Comparison of ENCODE assay signal across 27 mouse cellular contexts in the genomic region with DNA sequence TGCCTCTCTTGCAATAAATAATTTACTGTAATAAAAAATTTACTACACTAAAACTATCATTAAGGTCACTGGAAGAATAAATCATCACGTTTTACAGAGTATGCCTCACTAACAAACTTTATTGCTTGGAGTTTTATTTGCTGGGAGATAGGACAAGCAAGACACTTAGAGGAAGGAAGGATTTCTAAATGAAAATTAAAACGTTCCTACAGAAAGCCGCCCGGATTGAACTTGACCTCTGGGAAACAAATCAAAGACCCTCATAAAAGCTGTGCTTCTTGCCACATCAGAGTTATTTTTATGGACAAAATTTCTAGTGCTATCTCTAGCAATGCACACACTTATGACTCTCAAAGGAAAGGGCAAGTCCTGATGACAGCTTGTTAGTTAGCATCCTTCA.
DNase-seq lines count a peak whose midpoint lies in the region; ATAC-seq and TF ChIP-seq lines count a peak whose summit lies in the region.
"Had no signal": no experiment of that assay in that cellular context is flagged by ENCODE, and none has a peak within 500 bp of the region (broad histone marks: within the 10 kb centered on the region; RNA-seq: fewer than 3 reads in every experiment).

No protein-coding gene starts in this region.

- peak; percentile 73; the same call in 1 of the 2 replicates for ATAC-seq in kidney, embryonic 16.5 days (ENCODE audit: low FRiP score, low TSS enrichment)
- ATAC-seq in liver, embryonic 11.5 days (replicated peaks; ENCODE audit: low FRiP score), result no peak
- ATAC-seq: forebrain, embryonic 15.5 days; Patski had no signal

- H3K27me3 ChIP-seq in kidney, adult 2 months (replicated peaks; ENCODE audit: control insufficient read depth, insufficient read depth, low read length), result no peaks in the 10 kb centered on the region
- H3K27me3 ChIP-seq in kidney, embryonic 16.5 days (ENCODE audit: insufficient read depth, low read length), result no peaks in the 10 kb centered on the region
- no peaks in the 10 kb centered on the region for H3K27me3 ChIP-seq in liver, embryonic 11.5 days (replicated peaks; ENCODE audit: control insufficient read depth, insufficient read depth, low read length)
- H3K27me3 ChIP-seq: CH12.LX; embryonic facial prominence, embryonic 13.5 days; forebrain, embryonic 12.5 days; forebrain, embryonic 15.5 days; heart, embryonic 13.5 days; Patski had no signal

- H3K9ac ChIP-seq in kidney, embryonic 16.5 days (replicated peaks; ENCODE audit: low read length), result no peak overlapping the region
- H3K9ac ChIP-seq in liver, embryonic 11.5 days (ENCODE audit: low read depth, low read length), result no peak overlapping the region
- H3K9ac ChIP-seq: embryonic facial prominence, embryonic 13.5 days; forebrain, embryonic 12.5 days; forebrain, embryonic 15.5 days; heart, embryonic 13.5 days; hindbrain, embryonic 14.5 days had no signal

- no peak for TF ChIP-seq CTCF in kidney, adult 2 months (conservative IDR thresholded peaks at IDR 0.05; ENCODE audit: insufficient read depth, insufficient read length, low read depth, low read length)

- WGBS in kidney, adult 2 months, result 20% methylated on average over 4 of the region's 4 CpGs
- WGBS in kidney, embryonic 16.5 days, result 11% methylated on average over 4 of the region's 4 CpGs
- 71% methylated on average over 4 of the region's 4 CpGs for WGBS in liver, embryonic 11.5 days

- H3K27ac ChIP-seq in kidney, adult 2 months (ENCODE audit: insufficient read depth, low read depth, low read length), result no peak overlapping the region
- no peak overlapping the region for H3K27ac ChIP-seq in kidney, embryonic 16.5 days (ENCODE audit: low read length)
- H3K27ac ChIP-seq in liver, embryonic 11.5 days (ENCODE audit: low read depth, low read length), result no peak overlapping the region
- H3K27ac ChIP-seq: embryonic facial prominence, embryonic 10.5 days; embryonic facial prominence, embryonic 13.5 days; forebrain, embryonic 12.5 days; forebrain, embryonic 15.5 days; heart, embryonic 13.5 days; hindbrain, embryonic 14.5 days had no signal

- no peaks in the 10 kb centered on the region for H3K36me3 ChIP-seq in kidney, adult 2 months (ENCODE audit: control insufficient read depth, insufficient read depth, low read length)
- no peaks in the 10 kb centered on the region for H3K36me3 ChIP-seq in kidney, embryonic 16.5 days (ENCODE audit: insufficient read depth, low read length)
- H3K36me3 ChIP-seq in liver, embryonic 11.5 days (ENCODE audit: control insufficient read depth, insufficient read depth, low read length), result no peaks in the 10 kb centered on the region
- H3K36me3 ChIP-seq: embryonic facial prominence, embryonic 10.5 days; embryonic facial prominence, embryonic 13.5 days; forebrain, embryonic 12.5 days; forebrain, embryonic 15.5 days; G1E; heart, embryonic 13.5 days had no signal

- no peaks in the 10 kb centered on the region for H3K9me3 ChIP-seq in kidney, embryonic 16.5 days (ENCODE audit: low read length)
- no peaks in the 10 kb centered on the region for H3K9me3 ChIP-seq in liver, embryonic 11.5 days (ENCODE audit: control insufficient read depth, low read length)
- H3K9me3 ChIP-seq: embryonic facial prominence, embryonic 10.5 days; embryonic facial prominence, embryonic 13.5 days; forebrain, embryonic 12.5 days; forebrain, embryonic 15.5 days; heart, embryonic 13.5 days had no signal

- H3K4me1 ChIP-seq in kidney, adult 2 months (ENCODE audit: control insufficient read depth, insufficient read depth, low read length), result no peaks in the 10 kb centered on the region
- H3K4me1 ChIP-seq in kidney, embryonic 16.5 days (ENCODE audit: insufficient read depth, low read length), result no peaks in the 10 kb centered on the region
- no peaks in the 10 kb centered on the region for H3K4me1 ChIP-seq in liver, embryonic 11.5 days (replicated peaks; ENCODE audit: control insufficient read depth, insufficient read depth, low read length)
- H3K4me1 ChIP-seq: embryonic facial prominence, embryonic 10.5 days; embryonic facial prominence, embryonic 13.5 days; forebrain, embryonic 12.5 days; forebrain, embryonic 15.5 days; heart, embryonic 13.5 days had no signal

- H3K4me3 ChIP-seq in kidney, adult 2 months (ENCODE audit: insufficient read depth, low read depth, low read length), result no peak overlapping the region
- H3K4me3 ChIP-seq in kidney, embryonic 16.5 days (ENCODE audit: low read length), result no peak overlapping the region
- no peak overlapping the region for H3K4me3 ChIP-seq in liver, embryonic 11.5 days (ENCODE audit: low read depth, low read length)
- H3K4me3 ChIP-seq: embryonic facial prominence, embryonic 10.5 days; embryonic facial prominence, embryonic 13.5 days; erythroblast, embryonic 14.5 days; forebrain, embryonic 12.5 days; forebrain, embryonic 15.5 days; heart, embryonic 13.5 days had no signal

- DNase-seq in kidney, adult 2 months, result peak; percentile 7
- no peak for DNase-seq in kidney, adult 18-20 months
- no peak for DNase-seq in kidney, postnatal 36 days
- DNase-seq in kidney, postnatal 14 days, result peak; percentile 61
- no peak for DNase-seq in neural tube, embryonic 10.5 days (ENCODE audit: extremely low spot score, low spot score)
- no peak for DNase-seq in liver, embryonic 11.5 days (ENCODE audit: low spot score)
- DNase-seq: adrenal gland, postnatal 10 days; adrenal gland, postnatal 36 days; B cell, adult 2 months; cerebellum, adult 18-20 months; cerebellum, adult 9-10 months; cerebellum, postnatal 14 days; gastrocnemius, postnatal 25 days; heart, adult 18-20 months; heart, postnatal 14 days; heart, postnatal 4 days had no signal

- no peak for TF ChIP-seq POLR2A in kidney, adult 2 months (IDR thresholded peaks at IDR 0.05; ENCODE audit: low read depth, low read length)

- no peak overlapping the region for H3K4me2 ChIP-seq in kidney, embryonic 16.5 days (replicated peaks; ENCODE audit: low read depth, low read length)
- H3K4me2 ChIP-seq in liver, embryonic 11.5 days, result no peak overlapping the region
- H3K4me2 ChIP-seq: embryonic facial prominence, embryonic 13.5 days; forebrain, embryonic 12.5 days; forebrain, embryonic 15.5 days; heart, embryonic 13.5 days; hindbrain, embryonic 14.5 days had no signal

Comparison
In these comparisons a context has a peak if more than half of its experiments do, and no peak if none do; other contexts are left out.
1. DNase-seq: peak in kidney, adult 2 months (single experiment) and kidney, postnatal 14 days (single experiment); none in kidney, adult 18-20 months (single experiment), kidney, postnatal 36 days (0 of 2), neural tube, embryonic 10.5 days (single experiment) and liver, embryonic 11.5 days (single experiment).